Mouse (Mus musculus): ENCODE results near the gene Armc7.

DNA sequence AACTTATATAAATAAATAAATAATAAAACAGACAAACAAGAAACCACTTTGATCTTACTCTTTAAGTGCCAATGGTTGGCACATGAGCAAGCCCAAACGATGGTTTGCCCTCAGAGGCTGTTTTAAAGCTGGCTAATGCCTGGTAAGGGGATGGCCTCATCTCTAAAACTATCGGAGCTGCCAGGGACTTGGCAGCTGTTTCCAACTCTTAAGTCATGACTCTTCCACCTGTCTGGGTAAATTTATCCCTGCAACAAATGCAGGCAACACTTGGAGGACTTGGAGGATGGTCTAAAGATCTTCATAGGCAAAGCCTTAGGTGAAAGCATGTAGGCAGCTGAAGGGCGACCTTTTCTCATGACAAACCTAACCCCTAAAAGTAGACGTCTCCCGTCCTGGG lies 41.5 kb downstream of the Armc7 start:
- TF ChIP-seq CTCF (IDR thresholded peaks at IDR 0.05; ENCODE audit: control insufficient read depth, insufficient read depth, insufficient replicate concordance, low read depth, low read length) (no peak), POLR2A (IDR thresholded peaks at IDR 0.05; ENCODE audit: control insufficient read depth, low read depth, low read length) (no peak)
